12 mouse cellular contexts compared by ENCODE assay signal in genomic region chr19:18815170-18815569, GRCm38 (mm10).
"Had no signal": no experiment of that assay in that cellular context is flagged by ENCODE, and none has a peak within 500 bp of the region (broad histone marks: within the 10 kb centered on the region; RNA-seq: fewer than 3 reads in every experiment).

No protein-coding gene starts in this region.

- H3K4me3 ChIP-seq: layer of hippocampus, adult 2 months; limb, embryonic 13.5 days; midbrain, embryonic 13.5 days; stomach, embryonic 15.5 days had no signal

- H3K27ac ChIP-seq: layer of hippocampus, adult 2 months; limb, embryonic 13.5 days; liver, embryonic 14.5 days; midbrain, embryonic 13.5 days; stomach, embryonic 15.5 days had no signal

- H3K36me3 ChIP-seq: limb, embryonic 13.5 days; midbrain, embryonic 13.5 days; stomach, embryonic 15.5 days had no signal

- H3K4me2 ChIP-seq: limb, embryonic 13.5 days; midbrain, embryonic 13.5 days; stomach, embryonic 15.5 days had no signal

- ATAC-seq: inflammation-experienced regulatory T-cells, adult 6 months; intestine, postnatal 0 days; lung, postnatal 0 days; midbrain, embryonic 13.5 days had no signal

- H3K9ac ChIP-seq: limb, embryonic 13.5 days; liver, embryonic 14.5 days; midbrain, embryonic 13.5 days; stomach, embryonic 15.5 days had no signal

- DNase-seq: left cerebral cortex, postnatal 4 days; lung, adult 2 months; lung, postnatal 36 days; thymus, postnatal 4 days had no signal

- H3K27me3 ChIP-seq: limb, embryonic 13.5 days; midbrain, embryonic 13.5 days; stomach, embryonic 15.5 days had no signal

- H3K9me3 ChIP-seq: limb, embryonic 13.5 days; midbrain, embryonic 13.5 days; stomach, embryonic 15.5 days had no signal

- H3K4me1 ChIP-seq: limb, embryonic 13.5 days; midbrain, embryonic 13.5 days; stomach, embryonic 15.5 days had no signal
